Mouse (Mus musculus) embryonic facial prominence, embryonic 10.5 days (tissue): ENCODE results near the gene Il12rb2. TPM values are rescaled to one million over a fixed set of nuclear protein-coding genes. Genes with fewer than 3 reads are reported as not detected.

Experiments
- DNase-seq: peaks from one replicate; pipeline ENCODE4 v3.0.0-alpha.2; 2017; ENCODE audit warnings: low spot score
- H3K27ac ChIP-seq: fragments of 300-500 bp; sonication (generic); replicated peaks from 2 replicates; pipeline ENCODE4 v1.5.1; 2016; ENCODE audit warnings: mild to moderate bottlenecking
- H3K27me3 ChIP-seq: fragments of 300-500 bp; sonication (generic); replicated peaks from 2 replicates; pipeline ENCODE4 v1.6.1; 2016; ENCODE audit warnings: low read depth, mild to moderate bottlenecking; ENCODE audit not compliant: poor library complexity, severe bottlenecking
- H3K36me3 ChIP-seq: fragments of 300-500 bp; sonication (generic); replicated peaks from 2 replicates; pipeline ENCODE4 v1.6.1; 2016; ENCODE audit warnings: mild to moderate bottlenecking, moderate library complexity
- H3K4me1 ChIP-seq: fragments of 300-500 bp; sonication (generic); 2 replicates; pipeline ENCODE4 v1.6.1; 2016
- H3K4me3 ChIP-seq: fragments of 300-500 bp; sonication (generic); 2 replicates; pipeline ENCODE4 v1.5.1; 2016; ENCODE audit warnings: mild to moderate bottlenecking, moderate library complexity
- H3K9me3 ChIP-seq: fragments of 300-500 bp; sonication (generic); 2 replicates; pipeline ENCODE4 v1.6.1; 2016; ENCODE audit warnings: mild to moderate bottlenecking
- WGBS: fragments of 180-500 bp; shearing (Covaris S2); methylation state at CpG from one replicate; pipeline ENCODE4 v1.1.7; 2016; 5-methylcytosine and 5-hydroxymethylcytosine counted together
- polyA plus RNA-seq: library from polyadenylated mRNA; unstranded; fragments of >200 nt; fragmentation: Nextera tagmentation; extraction: Ambion mirVana; gene quantifications from 2 replicates; pipeline ENCODE4 v1.2.1, GENCODE M21; 2016

Il12rb2 gene
- polyA plus RNA-seq, 1 experiment from 2014 or later = 0.12 TPM

GRCm38 (mm10) chr6:67317068-67317467 lies 58.9 kb downstream of the Il12rb2 start:
- Histone ChIP-seq H3K27ac (no peak overlapping the region), H3K27me3 (no peaks in the 10 kb centered on the region), H3K4me3 (no peak overlapping the region), H3K4me1 (no peaks in the 10 kb centered on the region), H3K36me3 (no peaks in the 10 kb centered on the region), H3K9me3 (no peaks in the 10 kb centered on the region)
- DNase-seq = no peak
- 77% methylated on average over 5 of the region's 5 CpGs for WGBS

DNA sequence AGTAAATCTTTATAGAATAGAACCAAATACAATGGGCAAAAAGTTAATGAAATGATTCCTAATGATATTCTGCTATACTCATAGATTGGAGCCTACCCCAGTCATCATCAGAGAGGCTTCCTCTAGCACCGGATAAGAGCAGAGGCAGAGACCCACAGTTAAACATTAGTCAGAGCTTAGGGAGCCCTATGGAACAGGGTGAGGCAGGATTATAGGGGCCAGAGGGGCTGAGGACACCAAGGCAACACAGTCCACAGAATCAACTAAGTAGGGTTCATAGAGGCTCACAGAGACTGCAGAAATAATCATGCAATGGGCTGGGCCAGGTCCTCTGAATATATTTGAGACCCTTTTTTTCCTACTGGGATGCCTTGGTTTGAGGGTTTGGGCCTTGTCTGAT lies 61.3 kb downstream of the Il12rb2 start:
- Histone ChIP-seq H3K27me3 (no peaks in the 10 kb centered on the region), H3K36me3 (no peaks in the 10 kb centered on the region), H3K9me3 (no peaks in the 10 kb centered on the region), H3K4me3 (no peak overlapping the region), H3K4me1 (no peaks in the 10 kb centered on the region), H3K27ac (no peak overlapping the region)
- DNase-seq = no peak
- 81% methylated on average over 1 of the region's 1 CpGs for WGBS

DNA sequence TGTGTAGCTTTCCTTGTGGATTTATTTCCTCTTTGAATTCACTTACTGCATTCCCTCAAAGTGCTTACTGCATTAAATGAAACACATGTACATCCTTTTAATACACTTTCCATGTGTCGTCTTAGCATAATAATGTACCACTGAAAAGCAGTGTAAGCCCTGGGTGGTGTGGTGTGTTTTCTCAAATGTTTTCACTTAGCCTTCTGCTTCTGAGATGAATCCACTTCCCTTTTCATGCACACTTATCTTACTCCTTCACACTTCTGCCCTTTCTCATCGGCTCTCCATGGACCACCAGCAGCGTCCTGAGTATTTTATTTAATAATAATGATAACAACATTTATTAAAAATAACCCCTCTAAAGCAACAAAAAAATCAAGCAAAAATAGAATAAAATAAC lies 66.2 kb downstream of the Il12rb2 start:
- no peaks in the 10 kb centered on the region for H3K9me3 ChIP-seq
- no peak for DNase-seq
- 86% methylated on average over 3 of the region's 3 CpGs for WGBS
- no peaks in the 10 kb centered on the region for H3K36me3 ChIP-seq
- H3K4me1 ChIP-seq = no peaks in the 10 kb centered on the region
- H3K27ac ChIP-seq = no peak overlapping the region
- no peak overlapping the region for H3K4me3 ChIP-seq
- no peaks in the 10 kb centered on the region for H3K27me3 ChIP-seq

- no peaks in the 10 kb centered on the region for H3K4me1 ChIP-seq
- no peak overlapping the region for H3K4me3 ChIP-seq
- no peak for DNase-seq
- H3K36me3 ChIP-seq = no peaks in the 10 kb centered on the region
- no peak overlapping the region for H3K27ac ChIP-seq
- no peaks in the 10 kb centered on the region for H3K27me3 ChIP-seq
- WGBS = 82% methylated on average over 3 of the region's 3 CpGs
- no peaks in the 10 kb centered on the region for H3K9me3 ChIP-seq
These were observed 67.0 kb downstream of the Il12rb2 start for GRCm38 (mm10) chr6:67308994-67309393.

DNA sequence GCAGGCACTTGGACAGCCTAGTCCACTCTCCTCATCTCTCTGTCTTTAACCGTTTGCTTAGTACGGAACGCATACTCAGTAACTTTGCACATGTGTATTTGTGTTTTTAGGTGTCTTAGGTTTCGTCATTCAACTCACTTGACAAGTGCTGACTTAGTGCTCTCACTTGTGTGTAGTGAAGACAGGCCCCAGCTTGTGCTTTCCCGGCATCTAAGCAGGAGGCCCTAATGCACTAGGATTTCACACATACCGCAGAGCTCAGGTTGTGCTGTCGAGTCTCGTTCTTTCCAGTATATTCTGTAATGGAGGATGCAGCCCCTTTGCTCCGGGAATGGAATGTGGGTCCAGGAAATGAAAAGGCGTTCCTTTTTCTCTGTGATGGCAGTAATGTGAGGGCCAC lies 72.8 kb downstream of the Il12rb2 start:
- 83% methylated on average over 10 of the region's 10 CpGs for WGBS

DNA sequence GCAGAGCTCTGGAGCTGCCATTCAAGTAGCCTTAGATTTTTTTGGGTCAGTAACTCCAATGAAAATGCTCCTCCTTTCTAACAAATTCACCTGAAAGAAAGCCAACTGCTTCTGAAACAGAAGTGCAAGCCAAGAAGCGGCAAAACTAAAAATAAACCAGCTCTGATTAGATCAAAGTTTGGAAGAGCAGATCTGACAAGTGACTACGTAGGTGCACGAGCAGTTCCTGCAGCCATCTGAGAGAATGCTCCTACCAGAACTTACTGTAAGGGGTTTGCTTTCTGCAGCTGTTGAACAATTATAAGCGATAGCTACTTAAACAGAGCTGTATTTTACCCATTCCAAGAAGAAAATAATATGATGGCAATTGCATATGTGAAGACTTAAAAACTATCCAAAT lies 73.5 kb downstream of the Il12rb2 start:
- no peaks in the 10 kb centered on the region for H3K36me3 ChIP-seq
- 86% methylated on average over 4 of the region's 4 CpGs for WGBS
- H3K9me3 ChIP-seq = no peaks in the 10 kb centered on the region
- H3K27ac ChIP-seq = no peak overlapping the region
- DNase-seq = no peak
- no peak overlapping the region for H3K4me3 ChIP-seq
- peaks cover 13% of the 10 kb centered on the region for H3K4me1 ChIP-seq
- no peaks in the 10 kb centered on the region for H3K27me3 ChIP-seq

More for the DNA sequence above, 72.8 kb downstream of the Il12rb2 start:
- Histone ChIP-seq H3K4me1 (peaks cover 13% of the 10 kb centered on the region), H3K9me3 (no peaks in the 10 kb centered on the region), H3K36me3 (no peaks in the 10 kb centered on the region), H3K4me3 (no peak overlapping the region), H3K27me3 (no peaks in the 10 kb centered on the region), H3K27ac (no peak overlapping the region)
- no peak for DNase-seq

DNA sequence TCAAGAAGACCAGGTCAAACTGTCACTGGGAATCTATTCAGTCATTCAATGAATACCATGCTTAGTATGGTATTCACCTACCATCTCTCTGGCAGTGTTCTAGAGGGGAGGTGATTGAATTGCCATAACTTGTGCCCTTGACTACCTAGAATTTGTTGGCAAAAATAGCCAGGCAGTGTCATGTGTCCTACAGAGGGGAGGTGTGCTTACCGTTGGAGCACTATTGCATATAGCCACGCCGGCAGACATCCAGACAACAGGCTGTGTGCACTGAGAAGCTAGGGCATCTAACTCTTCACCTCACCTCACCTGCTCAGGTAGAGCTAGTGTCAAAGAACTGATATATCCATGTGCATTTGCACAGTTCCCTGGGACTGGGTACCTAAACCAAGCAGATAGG lies 74.8 kb downstream of the Il12rb2 start:
- no peak overlapping the region for H3K27ac ChIP-seq
- no peaks in the 10 kb centered on the region for H3K36me3 ChIP-seq
- WGBS = 82% methylated on average over 3 of the region's 3 CpGs
- no peak overlapping the region for H3K4me3 ChIP-seq
- DNase-seq = no peak
- no peaks in the 10 kb centered on the region for H3K27me3 ChIP-seq
- peaks cover 13% of the 10 kb centered on the region for H3K4me1 ChIP-seq
- H3K9me3 ChIP-seq = no peaks in the 10 kb centered on the region

GRCm38 (mm10) chr6:67300710-67301163 lies 75.3 kb downstream of the Il12rb2 start:
- peaks cover 13% of the 10 kb centered on the region for H3K4me1 ChIP-seq
- H3K27me3 ChIP-seq = no peaks in the 10 kb centered on the region
- peak; percentile 34 for DNase-seq
- WGBS = 58% methylated on average over 6 of the region's 6 CpGs
- no peaks in the 10 kb centered on the region for H3K36me3 ChIP-seq
- H3K27ac ChIP-seq = no peak overlapping the region
- no peak overlapping the region for H3K4me3 ChIP-seq
- no peaks in the 10 kb centered on the region for H3K9me3 ChIP-seq

DNA sequence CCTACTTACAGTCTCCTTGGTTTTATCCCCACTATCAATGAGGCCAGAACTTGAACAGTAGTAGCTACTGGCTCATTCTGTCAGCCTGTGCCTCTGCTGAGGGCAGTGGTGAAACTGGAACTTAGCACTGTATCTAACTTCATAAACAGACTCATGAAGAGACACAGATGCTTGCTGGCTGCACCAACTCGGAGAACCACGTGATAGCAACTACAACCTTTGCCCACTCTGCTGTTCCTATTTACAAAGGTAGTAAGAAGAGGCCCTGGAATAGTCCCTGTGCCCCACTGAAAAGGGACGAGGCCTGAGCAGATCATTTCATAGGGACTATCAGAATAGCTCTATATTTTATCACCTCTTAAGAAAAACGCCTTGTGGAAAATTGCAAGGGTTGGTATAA lies 75.7 kb downstream of the Il12rb2 start:
- Histone ChIP-seq H3K4me3 (no peak overlapping the region), H3K4me1 (peaks cover 13% of the 10 kb centered on the region), H3K27ac (no peak overlapping the region), H3K36me3 (no peaks in the 10 kb centered on the region), H3K9me3 (no peaks in the 10 kb centered on the region), H3K27me3 (no peaks in the 10 kb centered on the region)
- WGBS = 78% methylated on average over 4 of the region's 4 CpGs
- DNase-seq = no peak

- H3K36me3 ChIP-seq = no peaks in the 10 kb centered on the region
- DNase-seq = no peak
- no peaks in the 10 kb centered on the region for H3K27me3 ChIP-seq
- peaks cover 13% of the 10 kb centered on the region for H3K4me1 ChIP-seq
- no peaks in the 10 kb centered on the region for H3K9me3 ChIP-seq
- H3K27ac ChIP-seq = no peak overlapping the region
- H3K4me3 ChIP-seq = no peak overlapping the region
- 88% methylated on average over 5 of the region's 5 CpGs for WGBS
These were observed 77.2 kb downstream of the Il12rb2 start for GRCm38 (mm10) chr6:67298742-67299141.

GRCm38 (mm10) chr6:67296126-67296525 lies 79.9 kb downstream of the Il12rb2 start:
- Histone ChIP-seq H3K27me3 (no peaks in the 10 kb centered on the region), H3K9me3 (no peaks in the 10 kb centered on the region), H3K36me3 (peaks cover 11% of the 10 kb centered on the region), H3K4me3 (no peak overlapping the region), H3K4me1 (peaks cover 7% of the 10 kb centered on the region; the same call in 1 of the 2 replicates), H3K27ac (no peak overlapping the region)
- 60% methylated on average over 5 of the region's 5 CpGs for WGBS
- DNase-seq = no peak

DNA sequence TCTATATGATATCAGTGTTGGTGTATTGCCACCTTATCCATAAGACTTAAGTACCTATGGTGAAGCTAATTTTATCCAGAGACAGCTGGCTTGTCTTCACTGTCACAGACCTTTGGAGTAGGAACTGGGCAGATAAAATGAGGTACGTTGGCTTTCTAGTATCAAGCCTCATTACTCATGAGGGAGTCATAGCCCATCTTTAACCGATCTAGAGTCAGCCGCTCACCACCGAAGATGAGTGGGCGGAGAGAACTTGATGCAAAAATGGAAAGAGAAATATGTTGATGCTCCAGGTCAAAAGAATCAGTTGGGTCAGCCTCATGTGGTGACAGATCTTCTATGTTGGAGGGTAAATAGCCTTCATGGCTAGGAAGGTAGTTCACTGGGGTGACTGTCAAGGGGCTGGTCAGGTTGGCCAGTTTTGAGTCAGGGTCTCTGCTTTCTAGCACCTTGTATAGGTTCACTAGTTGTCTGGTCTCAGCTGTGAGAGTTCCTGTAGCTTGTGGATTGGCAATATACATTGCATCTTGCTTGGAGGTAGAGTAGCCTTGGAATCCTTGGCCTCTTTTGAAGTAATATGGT lies 83.9 kb downstream of the Il12rb2 start:
- H3K4me3 ChIP-seq = no peak overlapping the region
- no peaks in the 10 kb centered on the region for H3K9me3 ChIP-seq
- no peaks in the 10 kb centered on the region for H3K4me1 ChIP-seq
- 89% methylated on average over 5 of the region's 5 CpGs for WGBS
- DNase-seq = no peak
- peaks cover 42% of the 10 kb centered on the region for H3K36me3 ChIP-seq
- H3K27me3 ChIP-seq = no peaks in the 10 kb centered on the region
- no peak overlapping the region for H3K27ac ChIP-seq

GRCm38 (mm10) chr6:67282897-67283296 lies 93.1 kb downstream of the Il12rb2 start:
- peaks cover 95% of the 10 kb centered on the region for H3K36me3 ChIP-seq
- H3K4me3 ChIP-seq = no peak overlapping the region
- H3K27ac ChIP-seq = no peak overlapping the region
- no peak for DNase-seq
- no peaks in the 10 kb centered on the region for H3K4me1 ChIP-seq
- H3K27me3 ChIP-seq = no peaks in the 10 kb centered on the region
- no peaks in the 10 kb centered on the region for H3K9me3 ChIP-seq
- WGBS = 88% methylated on average over 1 of the region's 1 CpGs
